Mouse (Mus musculus) hindbrain, embryonic 15.5 days (tissue): ENCODE measurements around the gene Agbl4. TPM values are rescaled to one million over a fixed set of nuclear protein-coding genes. Genes with fewer than 3 reads are reported as not detected.

Experiments
- ATAC-seq: fragments of 200-750 bp; cut with Nextera tagmentation; 2 replicates; pipeline ENCODE4 v1.8.0; 2017; ENCODE audit warnings: low read depth, moderate number of reproducible peaks, moderate TSS enrichment; ENCODE audit not compliant: low FRiP score
- H3K27ac ChIP-seq: fragments of 300-500 bp; sonication (generic); replicated peaks from 2 replicates; pipeline ENCODE4 v1.5.1; 2015; ENCODE audit warnings: mild to moderate bottlenecking, inconsistent platforms
- H3K27me3 ChIP-seq: fragments of 300-500 bp; sonication (generic); 2 replicates; pipeline ENCODE4 v1.6.1; 2015; ENCODE audit warnings: control low read depth, inconsistent platforms
- H3K36me3 ChIP-seq: fragments of 300-500 bp; sonication (generic); 2 replicates; pipeline ENCODE4 v1.6.1; 2015; ENCODE audit warnings: control low read depth, inconsistent platforms
- H3K4me1 ChIP-seq: fragments of 300-500 bp; sonication (generic); replicated peaks from 2 replicates; pipeline ENCODE4 v1.6.1; 2015; ENCODE audit warnings: control low read depth, inconsistent platforms
- H3K4me2 ChIP-seq: fragments of 300-500 bp; sonication (generic); 2 replicates; pipeline ENCODE4 v1.6.1; 2015; ENCODE audit warnings: moderate library complexity, mild to moderate bottlenecking, inconsistent platforms
- H3K4me3 ChIP-seq: fragments of 300-500 bp; sonication (generic); 2 replicates; pipeline ENCODE4 v1.5.1; 2015; ENCODE audit warnings: mild to moderate bottlenecking, inconsistent platforms
- H3K9ac ChIP-seq: fragments of 300-500 bp; sonication (generic); 2 replicates; pipeline ENCODE4 v1.6.1; 2015; ENCODE audit warnings: inconsistent platforms
- H3K9me3 ChIP-seq: fragments of 300-500 bp; sonication (generic); 2 replicates; pipeline ENCODE4 v1.6.1; 2016; ENCODE audit warnings: control low read depth, inconsistent platforms
- WGBS: fragments of 180-500 bp; shearing (Covaris S2); methylation state at CpG from one replicate; pipeline ENCODE4 v1.1.7; 2015; 5-methylcytosine and 5-hydroxymethylcytosine counted together
- polyA plus RNA-seq: library from polyadenylated mRNA; unstranded; fragments of >200 nt; fragmentation: Nextera tagmentation; extraction: Ambion mirVana; gene quantifications from 2 replicates; pipeline ENCODE4 v1.2.1, GENCODE M21; 2015

Agbl4 gene
- polyA plus RNA-seq, 1 experiment from 2014 or later, result 2.9 TPM

DNA sequence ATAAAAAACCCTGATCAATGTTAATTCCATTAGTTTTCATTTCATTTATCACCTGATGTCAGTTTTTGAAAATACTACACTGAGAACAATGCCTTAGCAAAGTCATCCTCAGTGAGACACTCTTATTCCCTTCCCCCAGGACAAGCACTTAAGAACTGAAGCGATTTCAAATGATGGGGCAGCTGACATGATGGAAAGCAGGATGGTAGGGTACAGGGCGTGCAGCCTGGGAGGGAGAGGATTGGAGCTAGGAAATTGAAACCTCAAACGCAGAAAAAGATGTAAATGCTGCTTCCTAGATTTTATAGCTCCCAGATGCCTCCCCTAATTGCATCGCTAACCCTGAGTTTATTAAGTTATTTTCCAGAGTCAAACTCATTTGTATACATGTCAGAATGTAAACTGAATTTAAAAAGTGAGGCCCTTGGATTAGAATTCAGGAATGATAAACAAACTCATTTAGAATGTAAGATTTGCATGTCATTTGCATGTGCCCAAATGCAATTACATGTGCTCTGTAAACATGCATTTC lies 959.2 kb downstream of the Agbl4 start:
- no peak for ATAC-seq
- no peak overlapping the region for H3K27ac ChIP-seq

GRCm38 (mm10) chr4:111357176-111357575 lies 959.7 kb downstream of the Agbl4 start:
- ATAC-seq, result no peak
- no peak overlapping the region for H3K27ac ChIP-seq

More for the DNA sequence above, 959.2 kb downstream of the Agbl4 start:
- Histone ChIP-seq H3K27me3 (no peaks in the 10 kb centered on the region), H3K9ac (no peak overlapping the region), H3K4me2 (no peak overlapping the region), H3K4me1 (no peaks in the 10 kb centered on the region), H3K36me3 (no peaks in the 10 kb centered on the region), H3K9me3 (no peaks in the 10 kb centered on the region), H3K4me3 (no peak overlapping the region)
- 46% methylated on average over 4 of the region's 4 CpGs for WGBS

GRCm38 (mm10) chr4:111364199-111364598 lies 966.7 kb downstream of the Agbl4 start:
- Histone ChIP-seq H3K4me2 (no peak overlapping the region), H3K9me3 (no peaks in the 10 kb centered on the region), H3K4me1 (no peaks in the 10 kb centered on the region), H3K27ac (no peak overlapping the region), H3K9ac (no peak overlapping the region), H3K27me3 (no peaks in the 10 kb centered on the region), H3K4me3 (no peak overlapping the region), H3K36me3 (no peaks in the 10 kb centered on the region)
- 68% methylated on average over 2 of the region's 2 CpGs for WGBS
- ATAC-seq, result no peak

More at GRCm38 (mm10) chr4:111357176-111357575, 959.7 kb downstream of the Agbl4 start:
- WGBS, result 68% methylated on average over 3 of the region's 3 CpGs
- Histone ChIP-seq H3K4me2 (no peak overlapping the region), H3K36me3 (no peaks in the 10 kb centered on the region), H3K4me3 (no peak overlapping the region), H3K9me3 (no peaks in the 10 kb centered on the region), H3K4me1 (no peaks in the 10 kb centered on the region), H3K27me3 (no peaks in the 10 kb centered on the region), H3K9ac (no peak overlapping the region)

DNA sequence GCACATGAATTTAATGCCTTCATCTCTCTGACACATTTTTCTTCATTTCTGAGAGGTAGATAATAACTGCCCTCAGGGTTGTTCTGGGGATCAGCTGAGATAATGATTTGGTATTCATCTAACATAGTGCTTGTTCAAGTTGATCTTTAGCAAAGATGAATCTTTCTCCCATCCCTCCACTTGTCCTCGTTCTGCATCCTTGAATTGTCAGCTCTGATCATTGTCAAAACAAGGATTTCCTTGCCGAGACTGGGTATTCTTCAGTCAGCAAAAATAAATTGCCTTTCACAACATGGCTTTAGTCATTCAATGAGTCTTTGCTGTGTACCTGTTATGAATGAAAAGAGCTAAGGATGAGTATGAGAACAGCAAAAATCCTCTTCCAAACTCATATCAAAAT lies 970.3 kb downstream of the Agbl4 start:
- no peaks in the 10 kb centered on the region for H3K36me3 ChIP-seq
- H3K27ac ChIP-seq, result no peak overlapping the region
- H3K27me3 ChIP-seq, result no peaks in the 10 kb centered on the region
- H3K4me3 ChIP-seq, result no peak overlapping the region
- H3K9ac ChIP-seq, result no peak overlapping the region
- H3K4me1 ChIP-seq, result no peaks in the 10 kb centered on the region
- 60% methylated on average over 2 of the region's 2 CpGs for WGBS
- no peaks in the 10 kb centered on the region for H3K9me3 ChIP-seq
- no peak overlapping the region for H3K4me2 ChIP-seq
- no peak for ATAC-seq

DNA sequence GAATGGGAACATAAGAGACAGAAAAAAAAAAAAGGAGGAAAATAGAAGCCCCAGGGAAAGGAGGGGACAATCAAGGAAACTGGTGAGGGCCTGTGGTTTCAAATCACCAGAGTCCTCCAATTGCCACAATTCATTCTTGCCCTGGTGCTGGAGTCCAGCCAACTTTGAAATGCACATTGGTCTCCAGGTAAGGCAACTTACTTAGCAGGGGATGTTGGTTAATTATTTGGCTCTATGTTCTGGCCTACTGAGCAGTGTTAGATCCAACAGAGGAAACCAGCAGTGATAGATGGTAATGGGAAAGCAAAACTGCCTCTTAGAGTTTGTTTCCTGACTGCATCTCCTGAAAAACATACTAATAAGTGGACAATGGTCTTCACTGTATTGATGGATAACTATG lies 979.7 kb downstream of the Agbl4 start:
- Histone ChIP-seq H3K9ac (no peak overlapping the region), H3K4me2 (no peak overlapping the region), H3K9me3 (no peaks in the 10 kb centered on the region), H3K27ac (no peak overlapping the region), H3K4me1 (no peaks in the 10 kb centered on the region), H3K4me3 (no peak overlapping the region), H3K27me3 (no peaks in the 10 kb centered on the region), H3K36me3 (no peaks in the 10 kb centered on the region)
- no peak for ATAC-seq

DNA sequence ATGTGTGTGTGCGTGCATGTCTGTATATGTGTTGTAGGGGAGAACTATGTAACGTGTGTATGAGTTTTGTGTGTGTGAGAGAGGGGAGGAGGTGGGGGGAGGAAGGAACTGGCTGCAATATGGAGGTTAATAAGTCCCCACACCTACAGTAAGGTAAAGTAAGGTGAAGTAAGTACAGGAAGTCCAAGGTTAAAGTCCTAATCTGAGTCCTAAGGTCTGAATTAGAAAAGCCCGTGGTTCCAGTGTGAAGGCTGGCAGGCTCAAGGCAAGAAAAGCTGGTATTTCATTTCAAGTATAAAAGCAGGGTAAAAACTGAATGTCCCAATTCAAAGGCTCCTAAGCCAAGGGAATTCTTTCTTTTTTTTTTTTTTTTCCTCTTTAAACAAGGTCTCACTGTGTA lies 980.6 kb downstream of the Agbl4 start:
- no peak overlapping the region for H3K27ac ChIP-seq
- H3K9ac ChIP-seq, result no peak overlapping the region
- H3K4me3 ChIP-seq, result no peak overlapping the region
- H3K4me2 ChIP-seq, result no peak overlapping the region
- H3K27me3 ChIP-seq, result no peaks in the 10 kb centered on the region
- H3K36me3 ChIP-seq, result no peaks in the 10 kb centered on the region
- no peaks in the 10 kb centered on the region for H3K4me1 ChIP-seq
- H3K9me3 ChIP-seq, result no peaks in the 10 kb centered on the region
- no peak for ATAC-seq
- WGBS, result 94% methylated on average over 3 of the region's 3 CpGs

- Histone ChIP-seq H3K36me3 (no peaks in the 10 kb centered on the region), H3K9me3 (no peaks in the 10 kb centered on the region), H3K4me2 (no peak overlapping the region), H3K4me3 (no peak overlapping the region), H3K4me1 (no peaks in the 10 kb centered on the region), H3K27ac (no peak overlapping the region), H3K27me3 (no peaks in the 10 kb centered on the region), H3K9ac (no peak overlapping the region)
- 80% methylated on average over 2 of the region's 2 CpGs for WGBS
- ATAC-seq, result no peak
Measured at GRCm38 (mm10) chr4:111383101-111383500, 985.6 kb downstream of the Agbl4 start.

DNA sequence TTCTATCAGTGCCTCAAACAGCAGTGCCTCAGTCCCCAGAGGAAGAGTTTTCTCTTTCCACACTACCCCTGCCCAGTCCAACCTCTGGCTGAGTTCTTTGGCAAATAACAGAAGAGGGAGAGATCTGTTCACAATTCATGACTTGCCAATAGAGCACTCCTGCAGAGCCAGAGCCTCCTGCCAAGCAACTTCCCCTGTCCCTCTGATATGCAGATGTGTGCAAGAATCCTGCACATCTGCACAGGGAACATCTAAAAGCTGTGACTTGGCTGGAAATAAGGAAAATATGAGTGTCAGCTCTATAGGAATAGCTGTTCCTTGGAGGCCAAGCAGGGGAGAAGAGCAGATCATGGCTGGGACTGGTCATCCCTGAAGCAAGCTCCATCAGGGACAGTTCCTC lies 993.3 kb downstream of the Agbl4 start:
- no peak for ATAC-seq
- Histone ChIP-seq H3K4me1 (no peaks in the 10 kb centered on the region), H3K9ac (no peak overlapping the region), H3K27me3 (no peaks in the 10 kb centered on the region), H3K4me2 (no peak overlapping the region), H3K36me3 (no peaks in the 10 kb centered on the region), H3K9me3 (no peaks in the 10 kb centered on the region), H3K27ac (no peak overlapping the region), H3K4me3 (no peak overlapping the region)

- no peak for ATAC-seq
- H3K9ac ChIP-seq, result no peak overlapping the region
- H3K4me1 ChIP-seq, result no peaks in the 10 kb centered on the region
- H3K27ac ChIP-seq, result no peak overlapping the region
- no peaks in the 10 kb centered on the region for H3K9me3 ChIP-seq
- H3K27me3 ChIP-seq, result no peaks in the 10 kb centered on the region
- H3K4me2 ChIP-seq, result no peak overlapping the region
- no peak overlapping the region for H3K4me3 ChIP-seq
- no peaks in the 10 kb centered on the region for H3K36me3 ChIP-seq
Measured at GRCm38 (mm10) chr4:111399784-111400183, 1002.3 kb downstream of the Agbl4 start.

DNA sequence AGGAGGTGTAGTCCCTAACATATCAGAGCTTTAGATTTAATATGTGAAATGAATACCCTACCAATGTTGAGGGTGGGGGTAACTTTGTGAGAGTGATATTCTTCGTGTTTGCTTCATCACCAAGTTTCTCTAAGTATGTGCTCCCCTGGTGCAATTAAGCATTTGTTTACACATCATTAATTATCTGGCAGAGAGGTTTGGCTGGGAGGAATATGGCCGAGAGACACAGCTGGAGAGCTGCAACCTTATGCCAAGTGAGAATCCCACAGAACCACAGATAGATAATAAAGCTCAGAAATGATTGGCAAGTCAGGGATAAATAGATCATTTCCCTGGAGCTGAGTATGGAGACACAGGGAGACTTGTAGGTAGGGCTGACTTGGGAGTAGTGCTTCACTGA lies 1003.2 kb downstream of the Agbl4 start:
- H3K9ac ChIP-seq, result no peak overlapping the region
- H3K27me3 ChIP-seq, result no peaks in the 10 kb centered on the region
- peak; percentile 69; the same call in 1 of the 2 replicates for ATAC-seq
- no peak overlapping the region for H3K4me3 ChIP-seq
- H3K9me3 ChIP-seq, result no peaks in the 10 kb centered on the region
- H3K27ac ChIP-seq, result no peak overlapping the region
- WGBS, result 32% methylated on average over 2 of the region's 2 CpGs
- H3K4me2 ChIP-seq, result no peak overlapping the region
- no peaks in the 10 kb centered on the region for H3K36me3 ChIP-seq
- H3K4me1 ChIP-seq, result no peaks in the 10 kb centered on the region

- H3K27ac ChIP-seq, result no peak overlapping the region
- no peaks in the 10 kb centered on the region for H3K27me3 ChIP-seq
- H3K4me2 ChIP-seq, result no peak overlapping the region
- H3K9ac ChIP-seq, result no peak overlapping the region
- H3K9me3 ChIP-seq, result no peaks in the 10 kb centered on the region
- no peaks in the 10 kb centered on the region for H3K4me1 ChIP-seq
- H3K4me3 ChIP-seq, result no peak overlapping the region
- 61% methylated on average over 1 of the region's 1 CpGs for whole genome bisulfite sequencing
- ATAC-seq, result no peak
- no peaks in the 10 kb centered on the region for H3K36me3 ChIP-seq
Measured at GRCm38 (mm10) chr4:111403243-111403642, 1005.8 kb downstream of the Agbl4 start.

DNA sequence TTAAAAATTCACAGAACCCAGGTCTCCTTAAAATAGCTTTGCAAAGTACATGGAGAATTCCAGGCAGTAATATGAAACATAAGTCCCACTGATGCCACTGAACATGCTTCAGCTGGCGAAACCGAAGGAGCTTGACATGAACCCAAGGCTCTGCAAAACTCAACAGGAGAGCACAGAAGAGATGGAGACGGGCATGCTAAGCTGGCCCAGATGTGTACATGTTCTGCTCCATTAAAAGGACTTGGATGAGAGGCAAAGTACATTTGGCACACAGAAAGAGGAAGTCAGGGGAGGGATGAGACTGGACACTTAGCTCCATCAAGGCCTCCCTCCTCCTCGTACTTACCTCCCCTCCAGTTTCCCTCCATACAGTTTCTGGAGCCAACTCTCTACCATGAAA lies 1013.3 kb downstream of the Agbl4 start:
- WGBS, result 85% methylated on average over 4 of the region's 4 CpGs
- no peaks in the 10 kb centered on the region for H3K36me3 ChIP-seq
- H3K4me3 ChIP-seq, result no peak overlapping the region
- ATAC-seq, result no peak
- H3K4me2 ChIP-seq, result no peak overlapping the region
- no peaks in the 10 kb centered on the region for H3K9me3 ChIP-seq
- H3K4me1 ChIP-seq, result peaks cover 10% of the 10 kb centered on the region
- no peaks in the 10 kb centered on the region for H3K27me3 ChIP-seq
- H3K27ac ChIP-seq, result no peak overlapping the region
- no peak overlapping the region for H3K9ac ChIP-seq

DNA sequence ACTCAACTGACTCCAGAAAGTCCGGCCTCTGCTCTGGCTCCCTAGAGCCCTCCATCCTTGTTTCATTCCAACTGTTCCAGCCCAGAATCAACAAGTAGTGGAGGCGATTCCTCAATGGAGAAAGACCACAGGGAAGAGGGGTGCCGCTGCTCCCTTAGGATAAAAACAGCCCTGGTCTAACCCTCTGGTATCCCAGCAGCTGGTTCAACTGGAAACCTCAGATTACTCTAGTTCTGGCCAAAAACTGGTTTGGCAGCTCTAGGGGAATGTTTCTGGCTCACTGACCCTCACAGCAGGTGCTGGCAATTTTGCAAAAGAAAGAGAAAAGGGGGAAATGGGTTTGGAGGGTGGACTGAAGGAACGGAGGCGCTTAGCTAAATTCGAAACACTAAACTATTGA lies 1016.9 kb downstream of the Agbl4 start:
- H3K4me1 ChIP-seq, result peaks cover 44% of the 10 kb centered on the region
- H3K9me3 ChIP-seq, result no peaks in the 10 kb centered on the region
- peak overlapping the region; percentile 91 for H3K27ac ChIP-seq
- WGBS, result under 1% methylated on average over 6 of the region's 6 CpGs
- H3K4me3 ChIP-seq, result peak overlapping the region; percentile 87
- ATAC-seq, result peak; percentile 36
- H3K27me3 ChIP-seq, result no peaks in the 10 kb centered on the region
- no peaks in the 10 kb centered on the region for H3K36me3 ChIP-seq
- peak overlapping the region; percentile 79 for H3K4me2 ChIP-seq
- H3K9ac ChIP-seq, result peak overlapping the region; percentile 96
